Mouse (Mus musculus): Measurements from ENCODE around the gene Atg2b. TPM values are rescaled to one million over a fixed set of nuclear protein-coding genes. Genes with fewer than 3 reads are reported as not detected.
A peak's percentile ranks its signal among the peaks of the same experiment; 100 is the strongest.

The Atg2b gene
- polyA plus RNA-seq, 1 experiment from 2014 or later: 14.5 TPM

DNA sequence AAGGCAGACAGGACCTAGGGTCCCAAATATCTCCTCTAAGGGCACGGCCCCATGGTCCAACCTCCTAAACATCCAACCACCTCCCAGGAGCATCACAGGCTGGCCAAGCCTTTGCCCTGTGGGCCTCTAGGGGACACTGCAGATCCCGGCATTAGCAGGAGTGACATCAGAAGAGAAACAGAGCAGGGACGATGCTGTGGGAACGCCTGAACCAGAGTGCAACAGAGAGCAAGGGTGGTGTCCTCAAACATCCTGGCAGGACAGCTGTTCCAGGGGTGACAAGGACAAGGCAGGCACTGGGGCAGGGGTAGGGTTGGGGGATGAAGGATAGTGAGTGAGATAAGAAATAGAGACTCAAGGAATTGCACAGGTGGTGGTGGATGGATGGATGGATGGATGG lies 78.1 kb downstream of the Atg2b start:
- WGBS: 86% methylated on average over 4 of the region's 4 CpGs
- no peak for ATAC-seq
- Histone ChIP-seq H3K27me3 (peaks cover 7% of the 10 kb centered on the region; the same call in 1 of the 2 replicates), H3K9me3 (no peaks in the 10 kb centered on the region), H3K4me3 (replicated peaks) (no peak overlapping the region), H3K36me3 (no peaks in the 10 kb centered on the region), H3K4me1 (replicated peaks) (peaks cover 8% of the 10 kb centered on the region; the same call in 1 of the 2 replicates), H3K4me2 (replicated peaks) (no peak overlapping the region), H3K27ac (no peak overlapping the region), H3K9ac (replicated peaks) (no peak overlapping the region)

DNA sequence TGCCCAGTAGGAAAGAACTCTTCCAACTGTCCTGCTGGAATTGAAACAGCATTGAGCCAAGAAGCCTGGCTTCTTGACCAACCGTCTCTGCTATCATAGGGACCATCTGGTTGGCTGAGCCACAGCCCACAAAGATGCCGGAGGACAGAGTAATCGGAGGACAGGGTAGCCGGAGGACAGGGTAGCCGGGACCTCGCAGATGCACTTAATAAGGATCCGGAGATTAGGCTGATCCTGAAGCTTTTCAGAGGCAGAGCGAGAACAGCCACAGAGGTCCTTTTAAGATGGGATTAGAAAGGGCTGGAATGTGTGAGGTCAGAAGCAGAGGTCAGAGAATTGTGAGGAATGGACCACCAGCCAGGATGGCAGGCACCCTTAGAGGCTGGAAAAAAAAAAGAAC lies 79.8 kb downstream of the Atg2b start:
- H3K27me3 ChIP-seq: peaks cover 7% of the 10 kb centered on the region; the same call in 1 of the 2 replicates
- H3K4me2 ChIP-seq (replicated peaks): no peak overlapping the region
- no peaks in the 10 kb centered on the region for H3K9me3 ChIP-seq
- no peak overlapping the region for H3K4me3 ChIP-seq (replicated peaks)
- H3K9ac ChIP-seq (replicated peaks): no peak overlapping the region
- no peak overlapping the region for H3K27ac ChIP-seq
- WGBS: 4% methylated on average over 8 of the region's 8 CpGs
- H3K36me3 ChIP-seq: no peaks in the 10 kb centered on the region
- ATAC-seq: no peak
- peaks cover 18% of the 10 kb centered on the region for H3K4me1 ChIP-seq (replicated peaks)

- Histone ChIP-seq H3K9me3 (no peaks in the 10 kb centered on the region), H3K27ac (no peak overlapping the region), H3K9ac (replicated peaks) (no peak overlapping the region), H3K36me3 (no peaks in the 10 kb centered on the region), H3K4me2 (replicated peaks) (no peak overlapping the region), H3K4me1 (replicated peaks) (peaks cover 25% of the 10 kb centered on the region), H3K27me3 (peaks cover 7% of the 10 kb centered on the region; the same call in 1 of the 2 replicates), H3K4me3 (replicated peaks) (no peak overlapping the region)
- 92% methylated on average over 11 of the region's 11 CpGs for WGBS
- no peak for ATAC-seq
Measured at GRCm38 (mm10) chr12:105603904-105604303, 81.1 kb downstream of the Atg2b start.

- Histone ChIP-seq H3K9ac (replicated peaks) (no peak within 1 kb of the TSS), H3K27me3 (peaks cover 7% of the 10 kb centered on the region; the same call in 1 of the 2 replicates), H3K9me3 (no peaks in the 10 kb centered on the region), H3K27ac (no peak within 1 kb of the TSS), H3K4me3 (replicated peaks) (no peak within 1 kb of the TSS), H3K36me3 (no peaks in the 10 kb centered on the region), H3K4me2 (replicated peaks) (no peak within 1 kb of the TSS), H3K4me1 (replicated peaks) (peaks cover 25% of the 10 kb centered on the region)
- WGBS: 90% methylated on average over 11 of the region's 11 CpGs
- no peak for ATAC-seq
Measured at GRCm38 (mm10) chr12:105602581-105603210, 82.3 kb downstream of the Atg2b start, which contains the start of gene Bdkrb1. Gene Bdkrb1, plus strand, starts transcription at chr12:105603085.

DNA sequence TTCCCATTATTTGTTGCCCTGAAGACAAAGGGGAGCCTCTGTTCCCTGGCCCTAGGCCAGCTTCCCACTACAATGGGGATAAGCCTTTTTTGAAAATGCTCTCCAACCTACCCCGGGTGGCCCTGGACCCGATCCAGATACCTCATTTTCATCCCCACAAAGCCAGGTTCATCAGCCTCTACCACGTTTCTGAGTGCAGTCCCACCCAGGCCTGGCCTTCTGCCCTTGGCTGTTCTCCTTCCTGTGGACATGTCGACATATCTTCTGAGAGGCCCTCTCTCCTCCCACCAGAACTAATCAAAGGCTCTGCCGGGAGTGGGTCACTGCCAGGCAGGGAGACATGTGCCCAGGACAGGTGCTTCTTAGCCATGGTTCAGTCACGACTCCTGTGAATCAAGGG lies 83.4 kb downstream of the Atg2b start:
- H3K27ac ChIP-seq: no peak overlapping the region

DNA sequence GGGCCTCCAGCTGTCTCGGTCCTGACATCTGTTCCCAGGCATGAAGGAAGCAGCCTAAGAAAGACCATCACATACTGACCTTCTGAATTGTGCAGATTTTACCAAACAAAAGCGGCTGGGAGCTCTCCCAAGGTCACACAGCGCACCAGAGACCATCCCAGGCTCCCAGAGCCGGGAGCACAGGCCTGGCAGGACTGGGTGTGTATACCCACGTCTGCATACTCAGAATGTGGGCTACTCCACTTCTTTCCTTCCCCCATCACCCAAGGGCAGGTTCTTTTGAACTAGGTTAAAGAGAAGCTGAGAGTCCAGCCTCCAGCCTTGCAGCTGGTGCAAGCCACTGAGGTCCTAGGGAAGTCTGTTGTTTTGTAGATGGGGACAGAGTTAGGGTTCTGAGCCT lies 85.9 kb downstream of the Atg2b start:
- no peaks in the 10 kb centered on the region for H3K36me3 ChIP-seq
- H3K4me2 ChIP-seq (replicated peaks): no peak overlapping the region
- no peaks in the 10 kb centered on the region for H3K27me3 ChIP-seq
- WGBS: 59% methylated on average over 5 of the region's 5 CpGs
- H3K9ac ChIP-seq (replicated peaks): no peak overlapping the region
- H3K4me1 ChIP-seq (replicated peaks): peaks cover 16% of the 10 kb centered on the region; the same call in 1 of the 2 replicates
- no peak overlapping the region for H3K4me3 ChIP-seq (replicated peaks)
- H3K27ac ChIP-seq: no peak overlapping the region
- ATAC-seq: no peak
- no peaks in the 10 kb centered on the region for H3K9me3 ChIP-seq

More for the DNA sequence above, 83.4 kb downstream of the Atg2b start:
- Histone ChIP-seq H3K4me1 (replicated peaks) (peaks cover 25% of the 10 kb centered on the region), H3K4me2 (replicated peaks) (no peak overlapping the region), H3K27me3 (peaks cover 7% of the 10 kb centered on the region; the same call in 1 of the 2 replicates), H3K4me3 (replicated peaks) (no peak overlapping the region), H3K36me3 (no peaks in the 10 kb centered on the region), H3K9me3 (no peaks in the 10 kb centered on the region), H3K9ac (replicated peaks) (no peak overlapping the region)
- ATAC-seq: no peak
- WGBS: 54% methylated on average over 6 of the region's 6 CpGs

- Histone ChIP-seq H3K4me1 (replicated peaks) (peaks cover 16% of the 10 kb centered on the region; the same call in 1 of the 2 replicates), H3K4me2 (replicated peaks) (no peak overlapping the region), H3K9me3 (no peaks in the 10 kb centered on the region), H3K4me3 (replicated peaks) (no peak overlapping the region), H3K27ac (no peak overlapping the region), H3K9ac (replicated peaks) (no peak overlapping the region), H3K27me3 (no peaks in the 10 kb centered on the region), H3K36me3 (no peaks in the 10 kb centered on the region)
- 80% methylated on average over 10 of the region's 10 CpGs for WGBS
- no peak for ATAC-seq
Measured at GRCm38 (mm10) chr12:105598503-105598902, 86.5 kb downstream of the Atg2b start.

DNA sequence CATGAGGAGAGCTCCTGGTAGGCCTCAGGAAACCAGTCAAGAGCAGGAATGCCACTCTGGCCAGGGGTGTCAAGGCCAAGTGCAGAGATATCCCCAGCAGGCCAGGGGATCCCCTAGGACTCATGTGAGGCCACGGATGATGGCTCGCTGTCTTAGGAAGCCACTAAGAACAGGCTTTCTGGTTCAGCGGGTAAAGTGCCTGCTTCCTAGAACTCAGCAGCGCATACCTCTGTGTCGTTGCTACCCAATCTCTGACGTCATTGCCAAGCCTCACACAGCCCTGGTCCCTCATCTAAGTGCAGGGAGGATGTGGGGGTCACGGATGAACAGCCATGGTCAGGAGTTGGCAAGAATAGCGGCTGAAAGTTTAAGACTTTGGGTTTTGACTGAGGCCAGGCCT lies 87.9 kb downstream of the Atg2b start:
- H3K4me1 ChIP-seq (replicated peaks): peaks cover 16% of the 10 kb centered on the region; the same call in 1 of the 2 replicates
- no peak overlapping the region for H3K9ac ChIP-seq (replicated peaks)
- no peak overlapping the region for H3K4me3 ChIP-seq (replicated peaks)
- H3K4me2 ChIP-seq (replicated peaks): no peak overlapping the region
- H3K36me3 ChIP-seq: no peaks in the 10 kb centered on the region
- 83% methylated on average over 8 of the region's 8 CpGs for WGBS
- no peaks in the 10 kb centered on the region for H3K27me3 ChIP-seq
- no peak for ATAC-seq
- no peaks in the 10 kb centered on the region for H3K9me3 ChIP-seq
- H3K27ac ChIP-seq: no peak overlapping the region

- Histone ChIP-seq H3K27me3 (no peaks in the 10 kb centered on the region), H3K9me3 (no peaks in the 10 kb centered on the region), H3K36me3 (no peaks in the 10 kb centered on the region), H3K9ac (replicated peaks) (no peak overlapping the region), H3K27ac (no peak overlapping the region), H3K4me2 (replicated peaks) (no peak overlapping the region), H3K4me3 (replicated peaks) (no peak overlapping the region), H3K4me1 (replicated peaks) (no peaks in the 10 kb centered on the region)
- no peak for ATAC-seq
- WGBS: 52% methylated on average over 4 of the region's 4 CpGs
Measured at GRCm38 (mm10) chr12:105593471-105593870, 91.5 kb downstream of the Atg2b start.

- ATAC-seq: no peak
- no peaks in the 10 kb centered on the region for H3K9me3 ChIP-seq
- H3K4me3 ChIP-seq (replicated peaks): no peak overlapping the region
- no peak overlapping the region for H3K9ac ChIP-seq (replicated peaks)
- no peaks in the 10 kb centered on the region for H3K36me3 ChIP-seq
- no peaks in the 10 kb centered on the region for H3K27me3 ChIP-seq
- H3K4me2 ChIP-seq (replicated peaks): no peak overlapping the region
- H3K27ac ChIP-seq: no peak overlapping the region
- 97% methylated on average over 23 of the region's 23 CpGs for WGBS
- H3K4me1 ChIP-seq (replicated peaks): no peaks in the 10 kb centered on the region
Measured at GRCm38 (mm10) chr12:105592361-105592761, 92.7 kb downstream of the Atg2b start.

DNA sequence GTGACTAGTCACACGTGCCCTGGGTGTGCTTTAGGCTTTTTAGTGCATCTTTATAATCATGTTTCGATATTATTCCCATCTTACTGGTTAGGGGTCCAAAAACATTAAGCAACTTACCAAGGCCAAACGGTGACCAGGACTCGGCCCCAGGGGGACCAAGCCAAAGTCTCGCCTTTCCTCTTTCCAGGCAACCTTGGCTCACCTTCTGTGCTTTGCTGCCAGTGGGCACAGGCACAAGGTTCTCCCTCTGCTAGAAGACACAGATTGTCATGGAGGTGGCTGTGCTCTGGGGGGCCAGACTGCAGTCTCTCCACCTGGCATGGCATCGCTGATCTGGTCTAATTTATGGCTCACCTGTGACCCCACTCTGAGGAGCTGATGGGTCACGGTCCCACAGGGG lies 94.2 kb downstream of the Atg2b start:
- no peaks in the 10 kb centered on the region for H3K9me3 ChIP-seq
- no peaks in the 10 kb centered on the region for H3K4me1 ChIP-seq (replicated peaks)
- no peak overlapping the region for H3K4me2 ChIP-seq (replicated peaks)
- H3K36me3 ChIP-seq: no peaks in the 10 kb centered on the region
- H3K4me3 ChIP-seq (replicated peaks): no peak overlapping the region
- H3K27ac ChIP-seq: no peak overlapping the region
- H3K9ac ChIP-seq (replicated peaks): no peak overlapping the region
- H3K27me3 ChIP-seq: no peaks in the 10 kb centered on the region
- 86% methylated on average over 7 of the region's 7 CpGs for WGBS
- no peak for ATAC-seq

DNA sequence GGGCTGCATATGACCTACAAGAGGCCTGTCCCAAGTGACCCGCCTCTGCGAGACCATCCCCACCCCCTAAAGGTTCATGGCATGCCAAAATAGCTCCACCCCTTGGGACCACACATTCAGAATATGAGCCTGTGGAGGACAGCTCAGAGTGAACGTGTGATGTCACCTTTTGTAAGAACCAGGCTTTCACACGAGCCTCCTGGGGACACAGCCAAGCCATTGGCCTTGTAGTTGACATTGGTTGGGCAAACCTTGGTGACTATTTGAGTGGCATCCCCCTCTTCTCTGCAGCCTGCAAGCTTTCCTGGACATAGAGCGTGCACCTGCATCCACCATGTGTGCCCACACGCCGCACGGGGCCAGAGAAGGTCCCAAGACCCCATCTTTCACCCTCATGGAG lies 97.5 kb downstream of the Atg2b start:
- Histone ChIP-seq H3K4me1 (replicated peaks) (0 out of 2 replicates have a peak, but pooled peaks cover 6% of the 10 kb centered on the region), H3K4me3 (replicated peaks) (no peak overlapping the region), H3K36me3 (no peaks in the 10 kb centered on the region), H3K9ac (replicated peaks) (no peak overlapping the region), H3K9me3 (no peaks in the 10 kb centered on the region), H3K4me2 (replicated peaks) (no peak overlapping the region), H3K27ac (no peak overlapping the region), H3K27me3 (no peaks in the 10 kb centered on the region)
- 85% methylated on average over 8 of the region's 8 CpGs for WGBS
- no peak for ATAC-seq

- 18% methylated on average over 12 of the region's 12 CpGs for WGBS
- Histone ChIP-seq H3K27me3 (no peaks in the 10 kb centered on the region), H3K9ac (replicated peaks) (no peak overlapping the region), H3K4me2 (replicated peaks) (no peak overlapping the region), H3K4me1 (replicated peaks) (0 out of 2 replicates have a peak, but pooled peaks cover 6% of the 10 kb centered on the region), H3K36me3 (no peaks in the 10 kb centered on the region), H3K4me3 (replicated peaks) (no peak overlapping the region), H3K9me3 (no peaks in the 10 kb centered on the region), H3K27ac (no peak overlapping the region)
- ATAC-seq: peak; percentile 77
Measured at GRCm38 (mm10) chr12:105584851-105585250, 100.2 kb downstream of the Atg2b start.
